Mouse (Mus musculus) cerebellum, postnatal 4 days (tissue): ENCODE measurements at regions not wholly inside any gene's neighbourhood (a gene's known extent, or its start where the extent isn't known, plus 50 kb on each side); places are given as distances from the start of the nearest gene placed in this dataset.
A peak's percentile ranks its signal among the peaks of the same experiment; 100 is the strongest.
"Not testable (repeated sequence)": the region's sequence is repeated elsewhere in the genome, so short reads cannot be mapped to it uniquely, and the experiment has no call there.

Experiments used
- DNase-seq, 2 experiments: peaks; one replicate each; pipeline ENCODE4 v3.0.0; 2022; ENCODE audit warnings: low spot score in 2 of 2, mixed read lengths in 1 of 2

DNA sequence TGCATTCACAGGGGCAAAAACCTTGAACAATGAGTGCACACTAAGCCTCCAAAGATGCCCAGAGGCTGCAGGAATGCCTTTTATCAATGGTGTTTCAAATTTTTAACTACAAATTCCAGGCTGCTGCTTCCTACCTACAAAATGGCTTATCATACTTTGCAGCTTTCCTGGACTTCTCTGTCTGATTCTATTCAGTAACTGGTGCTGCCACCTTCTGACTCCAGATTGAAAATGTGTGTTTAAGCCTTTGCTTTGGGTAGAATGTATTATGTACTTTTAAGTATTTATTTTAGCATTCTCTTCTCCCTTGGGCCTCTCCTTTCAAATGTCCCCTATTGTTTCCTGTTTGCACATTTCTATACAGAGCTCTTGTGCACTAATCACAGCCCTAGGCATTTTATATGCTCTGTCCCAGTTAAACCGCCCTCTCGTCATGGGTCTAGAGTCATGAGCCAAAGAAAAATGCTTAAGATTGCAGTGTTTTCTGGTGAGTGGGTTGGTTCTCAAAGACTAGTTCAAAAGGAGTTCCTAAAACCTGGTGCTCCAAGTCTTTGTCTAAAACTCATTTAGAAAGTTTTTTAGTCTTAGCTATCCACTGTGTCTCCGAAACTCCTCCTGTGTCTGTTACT is 472.3 kb upstream of the Dpp10 start:
- DNase-seq: no peak

- DNase-seq: no peak
These were observed 465.1 kb upstream of the Dpp10 start for GRCm38 (mm10) chr1:124510492-124510891.

DNA sequence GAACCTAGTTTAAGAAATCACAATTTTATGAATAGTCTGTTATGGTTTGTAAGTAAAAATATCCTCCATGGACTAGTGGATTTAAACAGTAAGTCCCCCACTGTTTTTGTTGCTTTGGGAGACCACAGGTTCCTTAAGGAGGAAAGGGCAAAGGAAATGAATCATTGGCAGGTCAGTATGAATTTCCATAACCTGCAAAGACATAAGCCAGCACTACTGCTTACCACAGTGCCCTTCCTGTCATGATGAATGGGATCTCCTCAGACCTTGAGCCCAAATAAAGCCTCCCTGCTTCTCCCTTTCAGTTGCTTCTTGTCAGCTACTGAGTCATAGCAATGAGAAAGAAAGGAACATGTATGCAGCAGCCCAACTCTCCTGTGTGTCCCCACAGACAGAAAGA is 443.1 kb upstream of the Dpp10 start:
- DNase-seq: no peak

- DNase-seq: no peak
These were observed 442.6 kb upstream of the Dpp10 start for GRCm38 (mm10) chr1:124487965-124488364.

DNA sequence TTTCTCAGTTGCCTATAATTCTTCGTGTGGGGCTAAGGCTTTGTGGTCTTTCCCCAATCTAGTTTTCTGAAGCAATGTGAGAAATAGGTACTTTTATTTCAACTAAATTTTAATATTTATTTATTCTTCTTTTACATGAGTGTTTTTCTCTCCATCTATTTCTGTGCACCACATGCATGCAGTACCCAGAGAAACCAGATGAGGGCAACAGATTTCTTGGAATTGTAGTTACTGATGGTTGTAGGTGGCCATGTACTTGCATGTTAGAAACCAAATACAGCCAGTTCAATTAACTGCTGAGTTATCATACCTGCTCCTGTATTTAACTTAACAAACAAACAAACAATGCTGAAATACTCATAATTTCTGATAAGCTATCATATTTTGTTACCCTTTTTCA is 404.8 kb upstream of the Dpp10 start:
- peak in 1 of 2 experiments; percentile 23 for DNase-seq

GRCm38 (mm10) chr1:124439526-124439925 is 394.2 kb upstream of the Dpp10 start:
- no peak for DNase-seq

DNA sequence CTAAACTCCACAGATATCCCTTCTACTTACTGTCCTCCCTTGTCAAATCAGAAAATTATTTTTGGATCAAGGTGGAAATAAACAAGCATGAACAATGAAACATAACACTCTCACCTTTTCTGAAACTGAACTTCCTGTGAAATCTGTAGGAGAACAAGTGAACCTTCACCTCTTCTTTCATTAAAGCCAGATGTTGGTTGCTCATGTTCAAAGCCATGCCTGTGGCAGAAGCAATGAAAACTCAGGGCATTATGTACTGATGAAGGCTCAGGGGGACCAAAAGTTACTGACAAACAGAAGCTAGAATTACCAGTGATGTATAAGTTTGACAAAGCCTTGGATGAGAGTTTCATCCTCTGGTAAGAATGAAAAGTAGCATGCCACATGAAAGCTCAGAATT is 390.5 kb upstream of the Dpp10 start:
- no peak for DNase-seq

GRCm38 (mm10) chr1:124429583-124429982 is 384.2 kb upstream of the Dpp10 start:
- no peak for DNase-seq

- DNase-seq: no peak
These were observed 371.4 kb upstream of the Dpp10 start for GRCm38 (mm10) chr1:124416762-124417161.

DNA sequence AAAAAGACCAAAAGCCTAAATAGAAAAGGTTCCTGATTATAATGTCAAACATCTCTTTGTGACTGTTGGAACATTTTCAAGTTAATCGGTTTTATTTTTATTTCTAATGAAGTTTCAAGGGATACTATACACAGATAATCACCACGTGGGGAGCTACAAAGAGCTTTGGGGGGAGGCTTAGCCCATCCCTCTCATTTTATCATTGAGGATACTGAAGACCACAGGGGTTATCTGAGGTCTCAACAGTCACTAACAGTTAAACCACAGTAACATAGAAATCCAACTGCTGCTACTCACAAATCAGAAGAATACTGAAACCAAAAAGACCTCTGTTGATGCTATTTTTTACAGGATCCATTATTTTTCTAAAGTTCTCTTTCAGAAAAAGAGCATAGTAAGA is 364.9 kb upstream of the Dpp10 start:
- no peak for DNase-seq

GRCm38 (mm10) chr1:124409781-124410180 is 364.4 kb upstream of the Dpp10 start:
- DNase-seq: no peak

- no peak for DNase-seq
These were observed 324.2 kb upstream of the Dpp10 start for GRCm38 (mm10) chr1:124369604-124370003.

GRCm38 (mm10) chr1:124348491-124348890 is 303.1 kb upstream of the Dpp10 start:
- DNase-seq: not testable (repeated sequence)

GRCm38 (mm10) chr1:124339444-124339843 is 294.1 kb upstream of the Dpp10 start:
- DNase-seq: no peak

- DNase-seq: no peak
These were observed 293.3 kb upstream of the Dpp10 start for GRCm38 (mm10) chr1:124338648-124339047.

DNA sequence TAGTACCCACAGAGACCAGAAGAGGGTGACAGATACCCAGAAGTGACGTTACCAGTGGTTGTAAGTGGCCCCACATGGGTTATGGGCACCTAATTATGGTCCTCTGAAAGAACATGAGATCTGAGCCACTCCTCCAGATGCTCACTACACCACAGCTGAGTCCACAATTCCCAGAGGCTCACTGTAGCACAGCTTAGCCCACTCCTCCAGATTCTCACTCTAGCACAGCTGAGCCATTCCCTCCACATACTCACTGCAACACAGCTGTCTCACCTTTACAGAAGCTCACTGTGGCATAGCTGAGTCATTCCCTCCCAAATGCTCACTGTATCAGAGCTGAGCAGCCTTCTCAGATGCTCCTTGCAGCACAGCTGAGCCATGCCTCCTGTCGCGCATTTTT is 286.9 kb upstream of the Dpp10 start:
- DNase-seq: no peak
